Mouse (Mus musculus): Measurements from ENCODE around the gene Ablim2. TPM values are rescaled to one million over a fixed set of nuclear protein-coding genes. Genes with fewer than 3 reads are reported as not detected.

Ablim2 gene
- polyA plus RNA-seq, 1 experiment from 2014 or later = 0.51 TPM

DNA sequence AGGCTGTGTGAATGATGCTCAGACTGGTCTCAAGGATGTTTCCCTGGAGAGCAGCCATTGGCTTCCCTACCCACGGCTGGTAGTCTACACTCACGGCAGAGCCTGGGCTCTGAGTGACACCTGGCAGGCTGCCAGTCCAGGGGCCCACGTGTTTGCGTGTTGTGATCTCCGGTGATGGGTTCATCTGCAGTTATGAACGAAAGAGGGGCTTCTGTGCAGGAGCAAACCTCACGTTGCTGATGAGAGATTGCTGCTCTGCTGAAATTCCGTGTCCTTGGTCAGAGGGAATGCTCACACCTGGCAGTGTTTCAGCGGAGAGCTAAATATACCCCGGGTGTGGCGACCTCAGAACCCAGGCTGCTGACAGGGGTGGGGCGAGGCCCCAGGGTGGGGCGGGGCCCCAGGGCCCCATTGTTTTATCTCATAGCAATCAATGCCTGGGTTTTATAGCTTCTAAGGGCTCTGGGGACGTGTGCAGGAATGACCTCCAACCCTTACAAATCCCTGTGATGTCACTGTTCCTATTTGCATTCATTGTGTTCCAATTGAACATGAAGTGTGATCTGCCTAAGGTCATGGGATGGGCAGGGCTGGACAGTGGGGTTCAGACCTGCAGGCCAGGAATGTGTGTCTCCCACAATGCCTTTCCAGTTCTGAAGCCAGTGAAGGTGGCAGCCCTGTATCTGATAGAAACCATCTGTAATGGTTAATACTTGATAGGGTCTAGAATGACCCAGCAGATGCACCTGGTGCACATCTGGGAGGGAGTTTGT lies 13.4 kb downstream of the Ablim2 start:
- Histone ChIP-seq H3K4me3 (ENCODE audit: low read depth, low read length) (no peak overlapping the region), H3K27me3 (ENCODE audit: control insufficient read depth, insufficient read depth, low read length) (no peaks in the 10 kb centered on the region), H3K27ac (ENCODE audit: low read depth, low read length) (no peak overlapping the region), H3K36me3 (ENCODE audit: control insufficient read depth, insufficient read depth, low read length) (no peaks in the 10 kb centered on the region), H3K4me1 (ENCODE audit: control insufficient read depth, insufficient read depth, low read length) (no peaks in the 10 kb centered on the region), H3K9ac (ENCODE audit: low read length) (no peak overlapping the region), H3K4me2 (no peak overlapping the region), H3K9me3 (ENCODE audit: control insufficient read depth, low read length) (no peaks in the 10 kb centered on the region)
- no peak for DNase-seq (ENCODE audit: low spot score, missing footprints)
- WGBS = 81% methylated on average over 14 of the region's 14 CpGs
- no peak for ATAC-seq (ENCODE audit: low FRiP score)

DNA sequence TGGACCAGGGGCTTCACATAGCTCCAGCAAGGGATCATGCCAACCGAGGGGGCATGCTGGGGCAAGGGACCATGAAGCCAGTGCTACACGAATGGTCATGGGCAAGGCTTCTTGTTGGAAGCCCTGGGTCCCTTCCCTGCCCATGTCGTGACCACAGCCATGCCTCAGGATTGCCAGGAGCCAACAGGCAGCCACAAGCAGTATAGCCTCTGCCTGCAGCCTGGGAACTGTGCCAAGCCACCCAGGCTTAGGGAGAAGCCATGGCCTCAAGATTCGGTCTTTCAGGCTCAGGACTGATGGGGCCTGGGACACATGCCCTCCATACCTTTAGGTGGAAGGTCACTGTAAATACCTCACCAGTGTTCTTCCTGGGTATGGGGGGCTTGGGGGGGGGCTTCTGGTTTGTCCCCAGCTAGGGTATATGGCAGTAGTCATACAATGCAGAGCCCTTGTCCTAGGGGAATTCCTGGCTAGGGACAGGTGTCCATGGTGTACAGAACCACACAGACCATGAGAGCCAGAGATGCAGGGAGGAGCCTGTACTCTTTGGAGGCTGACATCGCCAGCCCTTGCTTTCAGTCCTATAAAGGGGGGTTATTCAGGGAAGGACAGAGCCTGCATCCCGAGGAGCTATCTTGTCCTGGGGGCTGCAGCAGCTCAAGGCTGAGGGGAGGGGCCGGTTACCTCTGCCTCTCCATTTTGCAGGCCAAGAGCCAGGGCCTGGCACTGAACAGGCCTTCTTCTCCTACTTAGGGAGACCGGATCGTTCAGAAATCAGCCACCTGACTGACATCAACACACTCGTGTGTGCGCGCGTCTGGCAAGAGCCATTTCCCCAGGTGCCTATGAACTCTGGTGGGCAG lies 15.8 kb downstream of the Ablim2 start:
- no peak overlapping the region for H3K27ac ChIP-seq (ENCODE audit: low read depth, low read length)
- no peaks in the 10 kb centered on the region for H3K4me1 ChIP-seq (ENCODE audit: control insufficient read depth, insufficient read depth, low read length)
- DNase-seq (ENCODE audit: low spot score, missing footprints) = peak; percentile 60
- H3K4me2 ChIP-seq = no peak overlapping the region
- H3K4me3 ChIP-seq (ENCODE audit: low read depth, low read length) = no peak overlapping the region
- no peaks in the 10 kb centered on the region for H3K9me3 ChIP-seq (ENCODE audit: control insufficient read depth, low read length)
- no peaks in the 10 kb centered on the region for H3K27me3 ChIP-seq (ENCODE audit: control insufficient read depth, insufficient read depth, low read length)
- H3K9ac ChIP-seq (ENCODE audit: low read length) = no peak overlapping the region
- no peaks in the 10 kb centered on the region for H3K36me3 ChIP-seq (ENCODE audit: control insufficient read depth, insufficient read depth, low read length)
- 84% methylated on average over 13 of the region's 13 CpGs for WGBS
- no peak for ATAC-seq (ENCODE audit: low FRiP score)

DNA sequence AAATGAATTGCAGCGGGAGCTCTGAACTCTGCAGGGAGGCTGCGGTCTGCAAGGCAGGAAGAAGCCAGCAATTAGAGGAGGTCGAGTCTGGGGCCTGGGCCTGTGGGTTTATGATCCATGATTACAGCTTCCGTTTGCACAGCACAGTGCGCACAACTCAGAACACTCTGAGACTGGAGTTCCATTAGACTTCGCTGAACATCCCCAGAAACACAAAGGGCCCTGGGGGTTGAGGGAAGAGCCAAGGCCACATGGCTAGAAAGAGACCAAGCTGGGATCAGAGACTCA lies 16.4 kb downstream of the Ablim2 start:
- DNase-seq (ENCODE audit: low spot score, missing footprints) (no peak), ATAC-seq (ENCODE audit: low FRiP score) (no peak)
- no peaks in the 10 kb centered on the region for H3K9me3 ChIP-seq (ENCODE audit: control insufficient read depth, low read length)
- no peaks in the 10 kb centered on the region for H3K4me1 ChIP-seq (ENCODE audit: control insufficient read depth, insufficient read depth, low read length)
- no peaks in the 10 kb centered on the region for H3K27me3 ChIP-seq (ENCODE audit: control insufficient read depth, insufficient read depth, low read length)
- H3K4me3 ChIP-seq (ENCODE audit: low read depth, low read length) = no peak overlapping the region
- H3K9ac ChIP-seq (ENCODE audit: low read length) = no peak overlapping the region
- H3K36me3 ChIP-seq (ENCODE audit: control insufficient read depth, insufficient read depth, low read length) = no peaks in the 10 kb centered on the region
- no peak overlapping the region for H3K27ac ChIP-seq (ENCODE audit: low read depth, low read length)
- no peak overlapping the region for H3K4me2 ChIP-seq
- 75% methylated on average over 6 of the region's 6 CpGs for WGBS

DNA sequence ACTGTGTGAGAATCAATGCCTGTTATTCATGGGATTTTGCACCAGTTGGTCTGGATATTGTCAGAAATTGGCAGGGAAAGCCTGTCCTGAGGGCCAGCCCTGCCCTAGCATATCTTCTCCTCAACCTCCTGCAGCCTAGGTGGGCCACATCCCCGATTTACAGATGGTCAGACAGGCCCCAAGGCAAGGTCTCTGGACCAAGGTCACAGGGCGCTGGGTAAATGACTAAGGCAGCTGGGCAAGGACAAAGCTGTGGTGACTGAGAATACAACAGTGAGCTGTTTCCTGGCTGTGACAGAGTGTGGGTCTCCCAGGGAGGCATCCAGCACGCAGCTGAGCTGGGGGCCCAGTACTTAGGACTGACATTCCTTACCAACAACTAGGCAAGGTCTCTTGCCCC lies 23.4 kb downstream of the Ablim2 start:
- H3K4me1 ChIP-seq (ENCODE audit: control insufficient read depth, insufficient read depth, low read length) = no peaks in the 10 kb centered on the region
- H3K4me3 ChIP-seq (ENCODE audit: low read depth, low read length) = no peak overlapping the region
- no peak for ATAC-seq (ENCODE audit: low FRiP score)
- DNase-seq (ENCODE audit: low spot score, missing footprints) = no peak
- no peaks in the 10 kb centered on the region for H3K9me3 ChIP-seq (ENCODE audit: control insufficient read depth, low read length)
- no peaks in the 10 kb centered on the region for H3K27me3 ChIP-seq (ENCODE audit: control insufficient read depth, insufficient read depth, low read length)
- no peak overlapping the region for H3K4me2 ChIP-seq
- H3K27ac ChIP-seq (ENCODE audit: low read depth, low read length) = no peak overlapping the region
- 81% methylated on average over 3 of the region's 3 CpGs for WGBS
- no peak overlapping the region for H3K9ac ChIP-seq (ENCODE audit: low read length)
- no peaks in the 10 kb centered on the region for H3K36me3 ChIP-seq (ENCODE audit: control insufficient read depth, insufficient read depth, low read length)

DNA sequence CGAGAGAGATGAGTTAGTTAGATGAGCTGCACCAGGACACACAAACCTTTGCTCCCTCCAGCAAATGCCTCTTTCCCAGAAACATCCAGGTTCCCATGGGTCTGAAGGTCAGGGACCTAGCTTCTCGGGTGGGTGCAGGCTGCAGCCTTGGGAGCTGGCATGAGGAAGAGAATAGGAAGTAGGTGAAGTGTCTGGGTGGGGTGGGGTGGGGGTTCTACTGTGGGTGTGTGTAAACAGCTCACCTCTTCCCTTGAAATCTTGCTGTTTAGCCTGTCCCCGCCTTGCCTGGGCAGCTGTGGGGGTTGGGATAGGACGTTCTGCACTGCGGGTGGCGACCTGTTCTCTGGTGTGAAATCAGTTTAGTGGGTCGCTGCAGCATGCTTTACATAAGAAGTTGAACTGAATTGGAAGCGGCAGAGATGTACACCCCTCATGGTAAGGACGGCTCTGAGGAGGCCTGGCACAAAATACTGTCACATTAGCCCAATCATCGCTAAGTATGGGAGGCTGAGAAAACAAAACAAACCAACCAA lies 25.0 kb downstream of the Ablim2 start:
- no peaks in the 10 kb centered on the region for H3K36me3 ChIP-seq (ENCODE audit: control insufficient read depth, insufficient read depth, low read length)
- no peak for DNase-seq (ENCODE audit: low spot score, missing footprints)
- H3K27ac ChIP-seq (ENCODE audit: low read depth, low read length) = no peak overlapping the region
- H3K4me1 ChIP-seq (ENCODE audit: control insufficient read depth, insufficient read depth, low read length) = no peaks in the 10 kb centered on the region
- 61% methylated on average over 10 of the region's 10 CpGs for WGBS
- no peaks in the 10 kb centered on the region for H3K9me3 ChIP-seq (ENCODE audit: control insufficient read depth, low read length)
- H3K4me2 ChIP-seq = no peak overlapping the region
- H3K27me3 ChIP-seq (ENCODE audit: control insufficient read depth, insufficient read depth, low read length) = no peaks in the 10 kb centered on the region
- H3K4me3 ChIP-seq (ENCODE audit: low read depth, low read length) = no peak overlapping the region
- no peak overlapping the region for H3K9ac ChIP-seq (ENCODE audit: low read length)
- no peak for ATAC-seq (ENCODE audit: low FRiP score)

DNA sequence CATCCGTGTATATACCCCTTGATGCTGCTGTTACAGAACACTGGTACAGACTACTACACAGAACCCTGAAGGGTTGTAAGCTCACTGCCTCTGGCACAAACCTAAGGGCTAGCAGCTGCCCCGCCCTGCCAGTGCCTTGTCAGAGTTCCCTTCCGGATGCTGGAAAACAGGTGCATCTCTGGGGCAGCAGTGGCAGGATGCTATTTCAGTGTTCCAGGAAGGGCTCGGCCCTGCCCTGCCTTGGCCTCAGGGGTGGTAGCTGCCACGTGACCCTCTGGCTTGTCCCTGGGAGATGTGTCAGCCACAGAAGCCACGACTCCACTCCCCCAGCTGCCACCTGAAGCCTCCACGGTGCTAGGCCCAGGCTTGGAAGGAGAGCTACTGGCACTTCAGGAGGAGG lies 28.2 kb downstream of the Ablim2 start:
- no peaks in the 10 kb centered on the region for H3K4me1 ChIP-seq (ENCODE audit: control insufficient read depth, insufficient read depth, low read length)
- WGBS = 70% methylated on average over 7 of the region's 7 CpGs
- no peak overlapping the region for H3K4me2 ChIP-seq
- no peak overlapping the region for H3K9ac ChIP-seq (ENCODE audit: low read length)
- no peaks in the 10 kb centered on the region for H3K27me3 ChIP-seq (ENCODE audit: control insufficient read depth, insufficient read depth, low read length)
- H3K9me3 ChIP-seq (ENCODE audit: control insufficient read depth, low read length) = no peaks in the 10 kb centered on the region
- H3K4me3 ChIP-seq (ENCODE audit: low read depth, low read length) = no peak overlapping the region
- H3K36me3 ChIP-seq (ENCODE audit: control insufficient read depth, insufficient read depth, low read length) = no peaks in the 10 kb centered on the region
- no peak overlapping the region for H3K27ac ChIP-seq (ENCODE audit: low read depth, low read length)
- DNase-seq (ENCODE audit: low spot score, missing footprints) = no peak
- no peak for ATAC-seq (ENCODE audit: low FRiP score)

DNA sequence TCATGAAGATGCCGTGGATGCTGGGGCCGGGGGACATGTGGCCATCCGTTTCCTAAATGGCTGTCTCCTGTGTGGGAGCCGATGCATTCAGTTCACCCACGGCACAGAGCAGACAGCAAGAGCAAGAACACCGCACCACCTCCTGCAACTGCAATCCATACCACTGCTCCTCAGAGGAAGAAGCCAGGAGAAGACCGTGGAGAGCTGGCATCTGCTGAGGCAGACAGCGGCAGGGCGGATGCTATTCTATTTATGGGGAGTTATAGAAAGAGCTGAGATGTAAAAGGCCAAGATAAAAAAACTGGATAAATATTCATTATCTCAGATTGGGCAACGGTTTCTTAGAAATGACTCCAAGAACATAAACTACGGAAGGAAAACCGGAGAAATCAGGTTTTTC lies 30.2 kb downstream of the Ablim2 start:
- no peaks in the 10 kb centered on the region for H3K36me3 ChIP-seq (ENCODE audit: control insufficient read depth, insufficient read depth, low read length)
- DNase-seq (ENCODE audit: low spot score, missing footprints) = no peak
- no peak overlapping the region for H3K27ac ChIP-seq (ENCODE audit: low read depth, low read length)
- H3K9ac ChIP-seq (ENCODE audit: low read length) = no peak overlapping the region
- no peak overlapping the region for H3K4me2 ChIP-seq
- ATAC-seq (ENCODE audit: low FRiP score) = no peak
- H3K4me3 ChIP-seq (ENCODE audit: low read depth, low read length) = no peak overlapping the region
- H3K9me3 ChIP-seq (ENCODE audit: control insufficient read depth, low read length) = no peaks in the 10 kb centered on the region
- no peaks in the 10 kb centered on the region for H3K27me3 ChIP-seq (ENCODE audit: control insufficient read depth, insufficient read depth, low read length)
- no peaks in the 10 kb centered on the region for H3K4me1 ChIP-seq (ENCODE audit: control insufficient read depth, insufficient read depth, low read length)
- 89% methylated on average over 12 of the region's 12 CpGs for WGBS

DNA sequence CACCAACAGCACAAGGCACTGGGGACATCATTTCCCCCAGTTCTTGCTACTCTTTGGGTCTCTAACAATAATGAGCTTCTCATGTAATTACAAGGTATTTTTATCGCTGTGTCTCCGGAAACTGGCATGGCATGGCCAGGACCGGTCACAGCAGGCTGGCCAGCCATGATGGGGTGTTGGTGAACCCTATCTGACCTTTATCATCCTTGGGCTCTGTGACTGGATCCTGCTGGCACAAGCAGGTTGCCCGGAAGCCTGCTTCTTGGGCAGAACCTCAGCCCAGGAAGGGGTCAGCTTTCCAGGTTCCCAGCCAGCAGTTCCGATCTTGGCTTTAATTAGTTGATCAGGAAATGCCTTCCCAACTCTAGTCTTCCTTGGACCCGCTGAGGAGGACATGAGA lies 31.0 kb downstream of the Ablim2 start:
- no peak for ATAC-seq (ENCODE audit: low FRiP score)
- H3K36me3 ChIP-seq (ENCODE audit: control insufficient read depth, insufficient read depth, low read length) = no peaks in the 10 kb centered on the region
- H3K4me1 ChIP-seq (ENCODE audit: control insufficient read depth, insufficient read depth, low read length) = no peaks in the 10 kb centered on the region
- H3K27ac ChIP-seq (ENCODE audit: low read depth, low read length) = no peak overlapping the region
- 85% methylated on average over 6 of the region's 6 CpGs for WGBS
- no peaks in the 10 kb centered on the region for H3K27me3 ChIP-seq (ENCODE audit: control insufficient read depth, insufficient read depth, low read length)
- H3K4me2 ChIP-seq = no peak overlapping the region
- H3K9me3 ChIP-seq (ENCODE audit: control insufficient read depth, low read length) = no peaks in the 10 kb centered on the region
- no peak overlapping the region for H3K9ac ChIP-seq (ENCODE audit: low read length)
- DNase-seq (ENCODE audit: low spot score, missing footprints) = no peak
- no peak overlapping the region for H3K4me3 ChIP-seq (ENCODE audit: low read depth, low read length)

DNA sequence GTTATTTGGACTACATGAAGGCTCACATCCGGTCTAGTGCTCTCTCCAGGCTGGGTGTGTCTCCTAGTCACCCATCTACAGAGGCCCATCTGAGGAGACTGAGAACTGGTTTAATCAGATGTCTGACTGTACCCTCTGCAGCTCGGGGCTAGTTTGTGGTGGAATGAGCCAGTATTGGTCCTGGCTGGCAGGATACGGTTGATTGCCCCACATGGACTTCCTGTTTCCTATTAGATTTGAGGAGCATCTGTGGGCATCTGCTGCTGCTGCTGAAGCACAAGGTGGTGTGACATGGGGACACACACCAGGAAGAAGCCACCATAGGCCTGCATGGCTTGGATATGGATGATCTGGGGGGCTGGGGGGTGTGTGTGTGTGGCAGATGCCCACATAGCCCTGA lies 32.0 kb downstream of the Ablim2 start:
- Histone ChIP-seq H3K9me3 (ENCODE audit: control insufficient read depth, low read length) (no peaks in the 10 kb centered on the region), H3K4me1 (ENCODE audit: control insufficient read depth, insufficient read depth, low read length) (no peaks in the 10 kb centered on the region), H3K36me3 (ENCODE audit: control insufficient read depth, insufficient read depth, low read length) (no peaks in the 10 kb centered on the region), H3K27ac (ENCODE audit: low read depth, low read length) (no peak overlapping the region), H3K9ac (ENCODE audit: low read length) (no peak overlapping the region), H3K4me3 (ENCODE audit: low read depth, low read length) (no peak overlapping the region), H3K4me2 (no peak overlapping the region), H3K27me3 (ENCODE audit: control insufficient read depth, insufficient read depth, low read length) (no peaks in the 10 kb centered on the region)
- ATAC-seq (ENCODE audit: low FRiP score) (no peak), DNase-seq (ENCODE audit: low spot score, missing footprints) (no peak)
- 85% methylated on average over 3 of the region's 3 CpGs for WGBS
